Mouse (Mus musculus): ENCODE results near the gene Kcnab1.

GRCm38 (mm10) chr3:65301531-65301930, 192.3 kb downstream of the Kcnab1 start:
- TF ChIP-seq CTCF (IDR thresholded peaks at IDR 0.05; ENCODE audit: low read depth) = no peak
- TF ChIP-seq EP300 (IDR thresholded peaks at IDR 0.05; ENCODE audit: low read depth) = no peak

Data from liver, postnatal 0 days (tissue).